Mouse (Mus musculus) left cerebral cortex, adult 18-20 months (tissue): ENCODE measurements around the gene Hmgn1. TPM values are rescaled to one million over a fixed set of nuclear protein-coding genes. Genes with fewer than 3 reads are reported as not detected.
"Not testable (repeated sequence)": the region's sequence is repeated elsewhere in the genome, so short reads cannot be mapped to it uniquely, and the experiment has no call there.

Experiments
- DNase-seq, 2 experiments: peaks; one replicate each; pipeline ENCODE4 v3.0.0; 2021 to 2022; ENCODE audit warnings: low spot score in 2 of 2, mixed read lengths in 1 of 2
- total RNA-seq, 2 experiments: library from RNA; stranded (reverse); gene quantifications; 2 replicates each; pipeline ENCODE4 v1.2.3; 2021

Gene Hmgn1
- total RNA-seq, 2 experiments from 2014 or later = 65.7 to 67.0 TPM

- DNase-seq = no peak
Observed at GRCm38 (mm10) chr16:96127288-96127656, 257 bp downstream of the Hmgn1 start.

GRCm38 (mm10) chr16:96126684-96127171 is 801 bp downstream of the Hmgn1 start:
- peak in 1 of 2 experiments; percentile 8 for DNase-seq

- no peak for DNase-seq
Observed at GRCm38 (mm10) chr16:96120022-96120623, 7.4 kb downstream of the Hmgn1 start.

- no peak for DNase-seq
Observed at GRCm38 (mm10) chr16:96114729-96115128, 12.8 kb downstream of the Hmgn1 start.

- DNase-seq = no peak
Observed at GRCm38 (mm10) chr16:96112769-96113168, 14.8 kb downstream of the Hmgn1 start.

- no peak for DNase-seq
Observed at GRCm38 (mm10) chr16:96110655-96111345, 16.7 kb downstream of the Hmgn1 start.

GRCm38 (mm10) chr16:96109673-96110072 is 17.9 kb downstream of the Hmgn1 start:
- no peak for DNase-seq

- peak in 1 of 2 experiments; percentile 21 for DNase-seq
Observed at GRCm38 (mm10) chr16:96103036-96103435, 24.5 kb downstream of the Hmgn1 start.

GRCm38 (mm10) chr16:96097811-96098210 is 29.7 kb downstream of the Hmgn1 start:
- not testable (repeated sequence) for DNase-seq

GRCm38 (mm10) chr16:96095966-96096365 is 31.6 kb downstream of the Hmgn1 start:
- DNase-seq = no peak

- peak; percentile 18 for DNase-seq
Observed at GRCm38 (mm10) chr16:96091515-96092504, 35.7 kb downstream of the Hmgn1 start.

GRCm38 (mm10) chr16:96088120-96088519 is 39.4 kb downstream of the Hmgn1 start:
- no peak for DNase-seq

- DNase-seq = no peak
Observed at GRCm38 (mm10) chr16:96087436-96087835, 40.1 kb downstream of the Hmgn1 start.

GRCm38 (mm10) chr16:96087001-96087400 is 40.5 kb downstream of the Hmgn1 start:
- DNase-seq = no peak

- no peak for DNase-seq
Observed at GRCm38 (mm10) chr16:96085597-96085996, 41.9 kb downstream of the Hmgn1 start.

GRCm38 (mm10) chr16:96083179-96083646 is 44.3 kb downstream of the Hmgn1 start:
- DNase-seq = no peak

GRCm38 (mm10) chr16:96082301-96083178 is 45.0 kb downstream of the Hmgn1 start, which contains the start of gene Brwd1:
TSS of gene Brwd1 (minus strand) at chr16:96082526.
- DNase-seq = peak; percentile 83 to 91

- peak; percentile 40 to 58 for DNase-seq
Observed at GRCm38 (mm10) chr16:96081742-96082241, 45.7 kb downstream of the Hmgn1 start.

GRCm38 (mm10) chr16:96081331-96081730 is 46.2 kb downstream of the Hmgn1 start:
- DNase-seq = peak; percentile 88 to 91

- DNase-seq = no peak
Observed at GRCm38 (mm10) chr16:96080524-96080923, 47.0 kb downstream of the Hmgn1 start.
